Mouse (Mus musculus): ENCODE results near the gene Gns. TPM values are rescaled to one million over a fixed set of nuclear protein-coding genes. Genes with fewer than 3 reads are reported as not detected.

The Gns gene
- total RNA-seq, 2 experiments from 2014 or later = 61.0 to 67.6 TPM

- DNase-seq = no peak
- intact Hi-C loops (cut with DNase I) = no loop called here
Observed at GRCm38 (mm10) chr10:121398599-121398998, 33.7 kb downstream of the Gns start.

DNA sequence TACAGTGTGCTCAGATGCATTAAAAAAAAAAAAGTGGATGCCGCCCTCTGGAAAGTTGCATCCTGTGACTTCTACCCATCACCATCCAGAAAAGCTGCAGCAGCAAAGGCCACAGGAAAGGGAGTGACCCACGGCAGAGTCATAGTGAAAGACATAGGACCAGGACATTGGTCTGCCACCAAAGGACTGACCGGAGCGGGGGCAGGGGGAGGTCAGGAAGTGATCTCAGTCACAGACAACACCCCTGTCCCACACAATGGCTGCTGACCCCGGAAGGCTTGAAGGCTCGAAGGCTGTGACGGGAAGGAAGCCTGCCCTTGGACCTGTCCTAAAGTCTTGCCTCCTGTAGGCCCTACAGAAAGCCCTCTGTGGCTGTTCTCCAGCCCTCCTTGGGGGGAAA lies 36.1 kb downstream of the Gns start:
- DNase-seq = no peak

DNA sequence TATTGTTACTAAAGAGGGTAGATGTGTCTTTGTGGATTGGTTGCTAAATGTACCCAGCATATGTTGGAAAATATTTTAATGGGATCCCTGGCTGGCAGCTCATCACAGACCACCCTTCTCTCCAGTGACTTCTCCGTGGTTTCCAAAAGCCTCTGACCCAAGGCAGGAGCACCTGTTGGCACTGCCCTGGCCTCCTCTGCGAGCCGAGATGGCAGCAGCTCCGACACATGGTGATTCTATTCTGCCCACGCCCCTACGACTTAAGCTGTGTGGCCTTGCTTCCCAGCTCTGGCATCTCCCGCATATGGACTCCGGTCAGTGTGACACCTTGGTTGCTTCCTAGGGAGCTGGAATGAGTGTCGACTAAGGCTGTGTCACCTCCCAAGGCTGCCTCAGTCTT lies 38.2 kb downstream of the Gns start:
- DNase-seq = no peak
- intact Hi-C loops (cut with DNase I) = no loop called here

More for the DNA sequence above, 36.1 kb downstream of the Gns start:
- intact Hi-C loops (cut with DNase I) = no loop called here

DNA sequence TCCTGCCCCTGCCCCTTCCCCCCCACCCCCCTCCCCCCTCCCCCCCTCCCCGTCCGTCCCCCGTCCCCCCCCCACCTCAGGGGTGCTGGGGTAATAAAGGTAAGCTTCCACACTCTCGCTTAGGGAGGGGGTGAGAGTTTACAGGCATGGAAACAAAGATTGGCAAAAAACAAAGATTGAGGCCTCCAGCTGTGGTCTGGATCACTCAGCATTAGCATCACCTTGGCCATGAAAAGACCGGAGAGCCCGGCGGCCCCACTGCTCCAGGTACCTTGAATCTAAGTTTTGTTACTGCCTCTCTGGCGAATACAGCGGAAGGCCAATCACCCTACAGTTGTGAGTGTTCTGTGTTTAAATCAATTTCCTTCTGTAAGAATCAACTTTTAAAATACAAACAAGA lies 39.1 kb downstream of the Gns start:
- intact Hi-C loops (cut with DNase I) = no loop called here
- no peak for DNase-seq

- intact Hi-C loops (cut with DNase I) = loop anchor here (5.0 kb wide), 1 partner anchor 98 kb away; no protein-coding TSS in a partner anchor
Observed at GRCm38 (mm10) chr10:121409717-121410116, 44.8 kb downstream of the Gns start.

GRCm38 (mm10) chr10:121411721-121412455 lies 47.0 kb downstream of the Gns start:
- no peak for DNase-seq
- intact Hi-C loops (cut with DNase I) = loop anchor here (5.0 kb wide), 1 partner anchor 95 kb away; no protein-coding TSS in a partner anchor

More at GRCm38 (mm10) chr10:121409717-121410116, 44.8 kb downstream of the Gns start:
- DNase-seq = no peak

- intact Hi-C loops (cut with DNase I) = loop anchor here (5.0 kb wide), 1 partner anchor 94 kb away; no protein-coding TSS in a partner anchor
- no peak for DNase-seq
Observed at GRCm38 (mm10) chr10:121412824-121413223, 47.9 kb downstream of the Gns start.

DNA sequence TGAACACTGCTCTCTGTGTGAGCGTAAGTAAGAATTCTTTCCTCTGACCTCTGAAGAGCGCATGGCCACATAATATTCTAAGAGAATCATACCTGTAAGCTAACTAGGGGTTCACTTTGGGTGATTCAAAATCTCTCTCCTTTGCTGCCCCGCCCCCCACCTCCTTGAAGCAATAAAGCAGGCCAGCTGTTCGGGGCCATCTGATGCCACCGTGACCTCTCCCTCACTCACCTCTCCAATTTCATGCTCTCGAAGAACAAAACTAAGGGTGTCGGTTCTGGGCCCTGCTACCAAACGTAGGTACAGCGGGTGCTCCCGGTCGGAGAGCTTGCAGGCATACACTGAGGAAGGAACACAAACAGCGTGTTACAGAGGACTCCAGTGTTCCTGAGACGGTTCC lies 49.2 kb downstream of the Gns start:
- intact Hi-C loops (cut with DNase I) = loop anchor here (5.0 kb wide), 1 partner anchor 93 kb away; no protein-coding TSS in a partner anchor
- no peak for DNase-seq

DNA sequence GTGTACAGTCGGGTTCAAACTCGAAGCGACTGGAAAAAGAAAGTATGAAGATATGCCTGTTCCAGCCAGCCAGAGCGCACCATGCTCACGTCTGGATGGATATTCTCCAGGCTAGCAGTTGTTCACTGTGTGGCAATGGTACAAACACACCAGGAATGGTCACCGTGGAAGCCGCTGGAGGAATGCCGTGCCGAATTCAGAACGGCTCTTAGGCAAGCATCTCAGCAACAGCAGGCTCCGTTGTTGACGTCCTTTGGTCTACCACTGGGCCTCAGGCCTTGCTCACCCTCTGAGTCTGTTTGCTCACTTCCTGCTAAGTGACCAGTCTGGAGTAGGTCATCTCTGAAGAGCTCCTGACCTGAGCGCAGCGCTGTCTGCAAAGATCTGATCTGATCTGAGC lies 53.9 kb downstream of the Gns start:
- DNase-seq = no peak

DNA sequence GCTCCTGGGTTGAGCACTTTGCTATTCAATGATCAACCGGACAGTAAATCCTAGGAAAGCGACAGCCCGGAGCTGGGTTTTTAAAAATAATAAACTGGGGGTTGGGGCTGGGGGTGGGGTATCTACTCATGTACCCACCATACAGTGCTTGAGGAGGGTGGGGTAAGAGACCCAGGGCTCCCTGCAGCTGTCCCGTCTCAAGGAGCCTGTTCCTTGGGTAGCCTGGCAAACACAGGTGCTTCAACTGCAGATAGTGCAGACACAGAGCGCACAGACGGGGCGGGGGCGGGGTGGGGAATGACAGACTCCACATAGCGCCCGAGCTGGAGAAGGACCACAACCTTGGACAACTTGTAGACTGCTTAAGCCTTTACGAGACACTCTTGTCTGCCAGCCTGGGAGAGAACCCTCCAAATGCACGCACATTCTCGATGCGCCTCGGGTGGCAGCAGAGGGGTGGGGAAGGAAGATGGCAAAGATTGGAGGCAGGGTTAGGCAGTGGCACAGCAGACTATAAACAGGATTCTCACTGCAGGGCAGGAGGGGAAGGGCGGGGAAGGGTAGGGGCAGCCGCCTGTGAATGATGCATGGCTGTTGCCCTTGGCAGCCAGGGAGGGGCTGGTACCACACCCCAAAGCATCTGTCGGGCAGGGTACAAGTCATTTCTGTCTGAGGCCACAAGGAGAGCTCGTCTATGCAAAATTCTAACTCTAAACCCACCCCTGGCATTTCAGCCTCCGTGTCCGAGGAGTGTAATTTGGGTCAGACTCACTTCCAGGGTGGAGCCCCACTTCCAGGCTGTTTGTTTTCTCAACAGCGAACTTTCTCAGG lies 55.0 kb downstream of the Gns start:
- intact Hi-C loops (cut with DNase I) = no loop called here
- DNase-seq = peak; percentile 79

More for the DNA sequence above, 53.9 kb downstream of the Gns start:
- intact Hi-C loops (cut with DNase I) = no loop called here

DNA sequence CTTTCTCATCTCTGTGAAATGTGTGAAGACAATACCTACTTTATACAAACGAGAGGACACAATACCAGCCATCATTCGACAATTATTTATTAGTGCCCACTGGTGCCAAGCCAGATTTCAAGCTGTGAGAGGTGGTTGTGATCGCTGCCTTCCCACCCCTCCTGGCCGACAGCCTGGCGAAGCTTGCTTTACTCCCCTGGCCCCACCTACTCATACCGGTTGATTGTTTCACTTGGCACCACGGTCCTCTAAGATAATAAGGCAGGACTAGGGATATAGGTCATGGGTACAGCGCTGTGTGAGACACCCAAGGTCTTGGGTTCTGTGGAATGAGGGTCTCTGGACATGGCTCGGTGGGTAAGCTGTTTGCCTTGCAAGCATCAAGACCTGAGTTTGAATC lies 56.1 kb downstream of the Gns start:
- intact Hi-C loops (cut with DNase I) = no loop called here
- DNase-seq = no peak

DNA sequence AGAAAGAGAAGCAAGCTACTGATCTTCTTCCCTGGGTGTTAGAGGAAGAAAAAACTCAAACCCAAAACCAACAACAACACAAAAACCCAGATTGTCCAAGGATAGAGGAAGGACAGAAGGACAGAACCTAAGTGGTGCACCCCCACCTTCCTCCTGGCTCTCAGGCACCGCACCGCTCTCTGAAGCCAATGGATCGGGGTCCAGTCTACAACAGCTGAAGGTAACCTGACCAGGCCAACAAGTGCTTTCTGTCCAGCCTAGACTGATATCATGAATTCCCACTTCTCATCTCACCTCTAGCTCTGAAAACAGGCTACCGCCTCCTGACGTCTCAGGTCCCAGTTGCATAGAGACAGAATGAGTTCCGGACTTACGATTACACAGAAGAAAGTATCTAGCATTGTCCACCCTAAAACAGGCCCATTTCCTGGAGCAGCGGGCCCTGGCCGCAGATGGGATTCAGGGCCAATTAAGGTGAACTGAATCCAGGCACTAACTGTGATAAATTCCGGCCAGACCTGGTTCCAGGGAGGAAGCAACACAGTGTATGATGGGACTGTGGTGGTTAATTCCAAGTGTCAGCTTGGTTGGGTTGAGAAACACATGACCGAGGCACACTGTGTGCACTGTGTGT lies 56.9 kb downstream of the Gns start:
- intact Hi-C loops (cut with DNase I) = no loop called here
- no peak for DNase-seq

DNA sequence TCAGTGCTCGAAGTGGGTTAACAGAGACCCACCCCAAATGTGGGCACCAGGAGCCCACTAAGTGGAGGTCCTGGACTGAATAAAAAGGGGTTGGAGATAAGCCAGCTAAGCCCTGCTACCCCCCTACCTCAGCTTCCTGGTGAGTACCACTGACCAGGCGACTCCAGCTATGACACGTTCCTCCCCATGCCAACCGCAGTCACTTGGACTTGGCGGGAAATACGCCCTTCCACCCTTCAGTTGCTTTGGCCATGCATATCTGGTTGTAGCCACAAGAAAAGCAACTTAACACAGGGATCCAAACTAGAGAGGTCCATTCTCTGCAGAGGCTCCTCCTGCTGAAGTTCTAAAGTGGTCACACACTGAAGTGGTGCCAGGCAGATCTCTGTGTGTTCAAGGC lies 57.4 kb downstream of the Gns start:
- no peak for DNase-seq
- intact Hi-C loops (cut with DNase I) = no loop called here

DNA sequence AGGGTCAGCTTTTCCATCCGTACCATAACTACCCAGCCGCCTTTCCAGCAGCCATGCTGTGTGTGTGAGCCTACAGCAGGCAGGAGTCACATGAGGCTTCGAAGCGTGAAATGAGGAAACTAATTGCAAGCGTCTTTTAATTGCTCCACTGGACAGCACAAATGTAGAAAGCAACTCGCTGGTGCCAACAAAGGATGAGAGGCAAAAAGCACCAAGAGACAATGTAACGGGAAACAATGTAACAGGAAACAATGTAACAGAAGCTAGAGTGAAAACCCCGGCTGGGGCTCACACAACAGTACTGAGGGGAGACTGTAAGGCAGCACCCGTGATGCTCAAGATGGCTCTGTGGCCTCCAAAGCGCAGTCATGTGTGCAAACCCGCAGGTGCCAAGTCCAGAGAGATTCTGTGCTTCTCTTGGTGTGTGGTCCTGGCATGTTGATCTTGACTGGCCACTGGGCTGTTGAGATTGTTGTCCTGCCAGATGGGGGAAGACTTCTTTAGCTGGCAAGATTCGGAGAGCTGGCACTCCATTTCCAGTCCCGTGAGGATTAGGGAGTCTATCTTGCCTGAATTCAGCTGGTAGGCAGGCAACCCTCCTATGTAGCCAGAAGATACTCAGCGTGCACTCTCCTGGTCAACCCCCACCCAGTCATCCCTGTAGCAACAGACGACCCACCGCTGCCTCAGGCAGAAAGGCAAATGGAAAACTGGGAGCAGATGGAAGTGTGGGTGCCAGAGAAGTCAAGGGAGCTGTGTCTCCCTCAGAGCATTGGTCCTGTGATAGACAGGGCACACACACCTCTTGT lies 58.9 kb downstream of the Gns start:
- DNase-seq = peak; percentile 91
- intact Hi-C loops (cut with DNase I) = no loop called here

DNA sequence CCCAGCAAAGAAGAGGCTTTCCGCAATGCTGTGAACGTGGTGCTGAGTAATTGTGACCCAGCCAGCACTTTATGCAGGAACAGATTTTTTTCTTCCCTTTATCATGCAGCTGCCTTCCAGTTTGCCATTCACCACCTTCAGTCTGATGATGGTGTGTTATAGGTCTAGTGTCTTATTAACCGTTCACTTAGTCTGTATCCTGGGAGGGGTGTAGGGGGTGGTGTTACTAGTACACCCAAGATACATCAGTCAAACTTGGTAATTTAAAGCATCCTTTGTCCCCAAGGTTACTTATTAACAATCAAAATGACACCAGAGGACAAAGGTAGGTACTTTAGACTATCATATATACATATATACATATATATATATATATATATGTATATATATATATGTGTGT lies 59.6 kb downstream of the Gns start:
- intact Hi-C loops (cut with DNase I) = no loop called here
- DNase-seq = no peak

- DNase-seq = no peak
- intact Hi-C loops (cut with DNase I) = no loop called here
Observed at GRCm38 (mm10) chr10:121425079-121425478, 60.2 kb downstream of the Gns start.

- no peak for DNase-seq
- intact Hi-C loops (cut with DNase I) = no loop called here
Observed at GRCm38 (mm10) chr10:121425506-121426025, 60.7 kb downstream of the Gns start.

GRCm38 (mm10) chr10:121426458-121427070 lies 61.7 kb downstream of the Gns start:
- no peak for DNase-seq
- intact Hi-C loops (cut with DNase I) = no loop called here

DNA sequence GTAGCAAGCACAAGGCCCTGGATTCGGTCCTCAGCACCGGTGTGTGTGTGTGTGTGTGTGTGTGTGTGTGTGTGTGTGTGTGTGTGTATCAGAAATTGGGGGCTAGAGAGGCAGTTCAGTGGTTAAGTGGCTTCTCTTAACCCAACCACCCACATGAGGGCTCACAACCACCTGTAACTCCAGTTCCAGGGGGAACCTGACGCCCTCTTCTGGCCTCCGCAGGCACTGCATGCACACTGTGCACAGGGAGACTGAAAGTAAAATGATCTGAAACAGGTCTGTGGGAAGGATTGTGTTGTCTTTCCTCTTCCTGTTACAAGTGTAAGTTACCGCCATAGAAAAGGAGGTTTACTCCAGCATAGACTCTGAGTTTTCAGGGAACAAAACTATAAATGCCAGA lies 62.2 kb downstream of the Gns start:
- intact Hi-C loops (cut with DNase I) = no loop called here

More for the DNA sequence above, 62.2 kb downstream of the Gns start:
- DNase-seq = peak; percentile 57

All from left cerebral cortex, postnatal 4 days (tissue).